Mouse (Mus musculus): ENCODE measurements around the gene Ddx25.

DNA sequence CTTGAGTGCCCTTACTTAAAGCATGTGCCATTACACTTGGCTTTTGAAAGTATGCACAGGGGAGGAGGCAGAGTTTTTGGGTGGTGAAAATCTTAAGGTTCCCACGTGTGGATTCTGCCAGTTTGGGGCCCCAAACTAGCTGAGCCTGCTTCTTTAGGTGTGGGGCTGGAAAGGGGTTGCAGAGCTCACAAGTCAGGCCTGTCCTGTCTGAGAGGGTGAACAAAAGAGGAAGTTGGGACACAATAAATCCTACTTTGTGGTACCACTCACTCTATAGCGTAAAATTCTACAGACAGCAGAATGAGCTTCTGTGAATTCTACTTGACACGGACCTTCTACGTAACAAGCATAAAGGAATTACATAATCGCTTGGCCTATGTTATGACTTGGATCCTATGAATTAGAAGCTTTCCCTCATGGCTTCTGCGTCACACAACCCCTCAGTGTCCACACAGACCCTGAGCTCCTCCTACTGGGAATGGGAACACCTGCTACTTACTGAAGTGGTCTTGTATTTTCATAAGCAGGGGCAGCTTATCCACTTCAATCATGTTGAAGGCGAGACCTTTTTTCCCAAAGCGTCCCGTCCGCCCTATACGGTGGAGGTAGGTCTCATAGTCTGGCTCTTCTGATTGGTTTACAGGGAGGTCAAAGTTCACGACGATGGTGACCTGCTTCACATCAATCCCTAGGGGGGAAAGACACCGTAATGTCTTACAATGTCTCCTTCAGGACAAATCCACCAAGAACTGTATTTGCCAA is 15.0 kb downstream of the Ddx25 start:
- no peak for TF ChIP-seq ZNF384 (IDR thresholded peaks at IDR 0.05; ENCODE audit: low read depth, low read length)
- TF ChIP-seq MAFK (IDR thresholded peaks at IDR 0.05; ENCODE audit: insufficient read depth, low read depth, low read length), result no peak

Measured in ES-E14 (cell line).